Mouse (Mus musculus) ES-CJ7 (cell line): ENCODE measurements around the gene 4931428L18Rik.
"Not testable (repeated sequence)": the region's sequence is repeated elsewhere in the genome, so short reads cannot be mapped to it uniquely, and the experiment has no call there.

Experiments
- DNase-seq: peaks from one replicate; pipeline ENCODE4 v3.0.0; 2011; ENCODE audit warnings: low read depth, low spot score

4931428L18Rik gene

DNA sequence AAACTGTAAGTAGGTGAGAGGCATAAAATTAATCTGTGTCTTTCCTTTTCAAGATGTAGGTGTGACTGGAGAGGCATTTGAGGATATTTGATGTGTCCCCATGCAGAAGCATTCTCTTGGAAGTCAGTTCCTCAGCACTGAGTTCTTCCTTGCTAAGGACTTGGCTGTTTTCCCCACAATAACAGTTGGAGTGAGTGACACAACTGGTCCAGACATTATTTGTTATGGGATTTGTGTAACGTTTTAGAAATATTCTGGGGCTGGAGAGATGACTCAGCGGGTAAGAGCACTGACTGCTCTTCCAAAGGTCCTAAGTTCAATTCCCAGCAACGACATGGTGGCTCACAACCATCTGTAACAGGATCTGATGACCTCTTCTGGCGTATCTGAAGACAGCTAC lies 162.7 kb downstream of the 4931428L18Rik start:
- DNase-seq, result no peak

DNA sequence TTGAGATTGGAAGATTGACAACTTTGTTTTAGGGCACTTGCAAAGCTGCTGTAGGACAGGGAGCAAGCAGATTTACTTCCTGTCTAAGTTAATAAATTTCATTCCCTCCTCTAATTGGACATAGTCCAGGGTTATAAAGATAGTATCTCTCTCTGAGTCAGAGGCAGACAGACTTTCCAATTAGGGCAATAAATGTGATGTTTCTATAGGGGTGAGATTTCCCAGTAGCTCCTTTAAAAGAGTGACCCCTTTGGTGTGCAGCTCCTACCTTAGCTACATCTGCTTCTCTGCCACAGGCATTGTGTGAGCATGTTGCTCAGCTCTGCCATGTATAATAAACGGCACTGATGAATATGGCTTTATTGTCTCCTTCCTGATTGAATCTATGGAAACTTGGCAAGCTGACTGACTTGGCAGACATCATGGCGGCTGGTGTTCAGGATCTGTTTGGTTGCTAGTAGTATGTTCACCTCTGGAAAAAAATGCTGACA lies 163.6 kb downstream of the 4931428L18Rik start:
- DNase-seq, result no peak

DNA sequence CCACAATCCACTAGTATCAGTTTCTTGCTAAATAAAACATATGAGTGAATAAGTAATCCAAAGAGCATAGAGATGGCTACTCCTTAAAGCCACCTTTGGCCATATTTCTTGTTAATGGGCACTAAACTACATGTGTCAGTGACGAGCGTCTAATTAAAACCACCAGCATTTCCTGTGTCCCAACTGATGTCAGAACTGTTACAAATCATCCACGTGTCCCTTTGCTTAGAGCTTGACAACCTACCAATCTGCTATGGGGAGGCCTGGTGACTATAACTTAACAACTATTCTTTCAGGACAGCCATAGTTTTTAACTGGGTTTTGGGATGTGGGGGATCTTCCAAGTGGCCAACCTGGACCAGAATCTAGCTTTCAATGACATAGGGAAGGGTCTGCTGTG lies 164.3 kb downstream of the 4931428L18Rik start:
- DNase-seq, result no peak

DNA sequence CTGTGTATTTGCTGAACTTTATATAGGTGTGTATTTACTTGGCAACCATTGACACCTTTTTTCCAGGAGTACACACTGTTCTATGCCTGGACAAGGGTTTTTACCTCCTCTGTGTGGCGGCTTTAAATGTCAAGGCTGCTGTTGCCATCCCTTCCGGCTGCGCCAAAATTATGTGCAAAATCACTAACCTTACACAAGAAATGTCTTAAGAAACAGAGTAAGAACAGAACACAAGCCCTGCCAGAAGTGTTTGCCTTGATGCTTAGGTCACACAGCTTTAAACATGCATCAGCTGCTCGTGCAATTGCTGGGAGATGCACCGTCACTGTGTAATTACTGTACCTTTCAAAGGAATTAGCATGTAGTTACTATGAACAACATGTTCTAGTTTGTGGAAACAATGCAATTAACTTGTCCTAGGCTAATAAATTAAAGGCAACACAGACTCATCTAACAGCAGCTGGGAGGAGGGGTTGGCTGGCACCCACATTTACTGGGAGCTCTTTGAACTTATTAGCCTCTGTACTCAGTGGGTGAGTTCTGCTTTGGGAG lies 171.0 kb downstream of the 4931428L18Rik start:
- no peak for DNase-seq

DNA sequence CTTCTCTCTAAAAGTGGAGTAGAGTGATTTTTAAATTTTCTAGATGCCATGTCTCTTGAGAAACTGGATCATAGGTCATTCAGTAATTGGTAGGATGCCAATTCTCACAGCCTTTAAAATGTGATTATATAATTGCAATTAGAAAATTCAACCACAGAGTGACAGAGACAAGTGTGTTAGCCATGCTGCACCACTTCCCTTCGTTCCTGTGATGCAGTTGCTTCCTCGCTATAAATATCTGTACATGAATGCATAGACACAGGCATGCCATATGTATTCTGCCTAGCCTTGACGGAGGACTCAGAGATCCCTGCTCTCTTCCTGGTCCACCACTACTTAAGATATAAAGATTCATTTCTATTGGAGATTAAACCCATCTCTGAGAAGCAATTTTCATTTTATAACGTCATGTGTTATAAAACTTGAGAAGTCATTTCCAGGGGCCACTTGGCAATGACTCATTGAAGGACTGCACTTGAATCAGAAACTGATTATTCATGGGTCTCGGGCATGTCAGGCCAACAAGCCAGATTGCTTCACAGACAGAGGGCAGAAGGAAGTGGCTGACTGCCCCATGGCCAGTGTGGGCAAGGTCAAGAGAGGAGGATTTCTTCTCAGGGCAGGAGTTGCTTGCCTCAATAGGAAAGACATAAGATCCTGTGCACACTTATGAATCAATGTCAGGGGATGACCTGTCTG lies 172.4 kb downstream of the 4931428L18Rik start:
- DNase-seq, result no peak

DNA sequence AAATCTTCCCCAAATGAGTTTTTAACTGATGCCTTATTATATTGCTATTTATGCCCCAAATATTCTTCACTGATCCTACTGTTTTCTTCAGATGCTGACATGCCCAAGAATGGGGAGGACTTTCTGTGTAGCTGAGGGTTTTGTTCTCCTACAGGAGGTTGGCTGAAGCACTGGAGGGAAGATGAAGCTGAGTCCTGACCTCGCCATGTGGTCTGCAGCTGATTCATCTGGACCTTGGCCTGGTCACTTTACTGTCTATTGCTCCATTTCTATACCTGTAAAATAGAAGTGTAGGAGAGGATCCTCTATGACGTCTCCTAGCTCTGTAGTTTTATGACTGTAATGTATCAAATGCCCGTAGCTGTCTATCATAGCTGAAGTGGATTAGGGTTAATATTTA lies 179.3 kb downstream of the 4931428L18Rik start:
- no peak for DNase-seq

DNA sequence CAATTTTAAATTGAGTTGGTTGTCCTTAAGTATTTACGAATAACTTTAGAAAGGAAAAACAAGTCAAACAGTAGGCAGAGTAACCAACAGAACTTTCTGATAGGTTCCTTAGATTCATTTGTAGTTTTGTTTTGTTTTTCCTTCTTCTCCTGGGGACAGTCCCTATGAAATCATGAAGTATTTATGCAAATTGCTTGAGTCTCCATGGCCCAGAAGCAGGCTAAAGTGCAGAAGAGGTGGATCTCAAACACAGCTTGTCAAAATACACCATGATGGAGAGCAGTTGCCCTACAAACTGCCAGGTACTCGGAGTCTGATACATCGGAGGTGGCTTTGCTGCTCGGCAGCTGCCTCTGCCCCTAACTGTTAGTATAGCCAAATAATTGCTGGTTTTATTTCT lies 179.7 kb downstream of the 4931428L18Rik start:
- DNase-seq, result no peak

DNA sequence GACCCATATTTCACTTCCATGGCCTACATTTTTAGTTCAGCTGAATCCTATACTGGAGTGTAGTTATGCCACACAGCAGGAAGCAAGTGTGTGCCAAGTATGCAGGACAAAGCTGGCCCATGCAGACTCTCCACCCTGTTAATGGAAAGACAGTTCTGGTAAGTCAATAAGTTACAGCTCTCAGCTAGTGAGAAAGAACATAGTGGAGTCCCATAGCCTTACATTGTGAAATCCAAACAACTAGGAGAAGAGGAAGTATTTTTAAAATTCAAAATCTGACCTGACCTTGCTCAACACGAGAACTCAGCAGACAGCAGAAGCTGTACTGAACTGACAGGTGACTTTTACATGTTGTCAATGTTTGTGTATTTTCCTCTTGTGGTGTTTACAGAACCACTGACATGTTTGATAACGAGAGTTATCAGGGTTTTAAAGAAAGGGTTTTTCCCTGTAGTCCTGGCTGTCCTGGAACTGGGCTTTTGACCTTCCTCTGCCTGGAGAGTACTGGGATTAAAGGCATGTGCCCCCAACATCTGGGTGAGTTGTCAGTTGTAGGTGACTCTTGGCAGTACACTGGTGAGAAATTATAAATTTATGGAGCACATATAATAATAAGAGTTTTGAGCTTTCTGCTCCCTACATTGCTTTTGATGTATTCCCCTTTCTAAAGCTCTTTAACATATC lies 188.5 kb downstream of the 4931428L18Rik start:
- DNase-seq, result no peak

DNA sequence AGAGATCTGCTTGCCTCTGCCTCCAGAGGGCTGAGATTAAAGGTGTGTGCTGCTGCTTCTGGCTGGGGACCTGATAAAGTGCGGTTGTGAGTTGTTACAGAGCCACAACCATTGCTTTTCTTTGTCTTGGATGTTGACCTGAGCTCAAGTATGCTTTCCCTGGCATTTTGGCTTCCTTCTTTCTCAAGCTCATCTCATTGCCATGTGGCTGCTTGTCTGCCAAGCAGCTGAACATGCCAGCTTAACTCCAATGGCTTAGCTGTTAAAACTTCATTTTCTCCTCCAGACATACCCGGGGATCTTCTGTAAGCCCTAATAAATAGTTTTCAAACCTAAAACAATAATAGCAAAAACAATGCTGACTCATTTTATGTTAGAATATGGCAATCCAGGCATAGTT lies 190.1 kb downstream of the 4931428L18Rik start:
- no peak for DNase-seq

DNA sequence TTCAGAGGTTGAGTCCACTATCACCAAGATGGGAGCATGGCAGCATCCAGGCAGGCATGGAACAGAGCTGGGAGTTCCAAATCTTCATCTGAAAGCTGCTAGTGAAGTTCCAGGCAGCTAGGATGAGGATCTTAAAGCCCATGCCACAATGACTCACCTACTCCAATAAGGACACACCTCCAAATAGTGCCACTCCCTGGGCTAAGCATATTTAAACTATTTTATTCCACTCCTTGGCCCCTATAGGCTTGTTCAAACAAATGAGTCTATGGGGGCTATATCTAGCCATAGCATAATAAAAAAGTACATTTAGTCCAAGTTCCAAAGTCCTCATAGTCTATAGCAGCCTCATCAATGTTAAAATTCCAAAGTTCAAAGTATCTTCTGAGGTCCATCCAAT lies 199.3 kb downstream of the 4931428L18Rik start:
- no peak for DNase-seq

DNA sequence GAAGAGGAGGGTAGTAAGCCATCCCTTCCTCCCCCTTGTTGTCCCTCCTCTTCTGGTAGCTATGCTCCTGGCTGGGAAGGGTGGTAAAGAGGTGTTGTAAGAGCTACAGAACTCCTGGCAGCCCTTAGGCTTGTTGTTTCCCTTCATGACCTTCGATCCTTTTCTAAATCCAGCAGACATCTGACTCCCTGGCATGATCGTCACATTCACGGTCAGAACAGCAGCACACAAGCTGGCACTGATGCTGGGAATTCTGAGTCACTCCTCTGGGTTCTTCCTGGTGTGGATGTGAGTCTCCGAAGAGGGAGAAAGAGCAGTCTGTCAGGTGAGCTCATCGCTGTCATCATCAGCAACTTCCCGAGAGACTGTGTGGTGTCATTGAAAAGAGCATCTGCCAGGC lies 203.2 kb downstream of the 4931428L18Rik start:
- DNase-seq, result no peak

DNA sequence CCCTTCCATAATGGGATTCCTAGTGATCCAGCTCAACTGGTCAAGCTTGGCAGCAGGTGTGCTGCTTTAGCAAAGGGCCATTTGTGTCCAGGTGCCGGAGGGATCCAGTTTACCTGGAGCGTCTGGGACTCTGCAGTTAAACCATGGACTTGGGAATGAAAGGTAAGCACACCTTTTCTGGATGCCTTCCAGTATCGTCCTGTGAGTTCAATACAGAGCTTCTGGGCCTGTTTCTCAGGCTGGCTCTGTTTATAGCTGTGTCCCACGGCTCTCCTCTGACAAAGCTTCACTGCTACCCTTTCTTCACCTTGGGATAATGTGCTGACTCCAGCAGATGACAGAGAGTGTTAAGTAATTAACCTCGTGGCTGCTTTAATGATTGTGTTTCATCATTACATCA lies 205.1 kb downstream of the 4931428L18Rik start:
- no peak for DNase-seq

DNA sequence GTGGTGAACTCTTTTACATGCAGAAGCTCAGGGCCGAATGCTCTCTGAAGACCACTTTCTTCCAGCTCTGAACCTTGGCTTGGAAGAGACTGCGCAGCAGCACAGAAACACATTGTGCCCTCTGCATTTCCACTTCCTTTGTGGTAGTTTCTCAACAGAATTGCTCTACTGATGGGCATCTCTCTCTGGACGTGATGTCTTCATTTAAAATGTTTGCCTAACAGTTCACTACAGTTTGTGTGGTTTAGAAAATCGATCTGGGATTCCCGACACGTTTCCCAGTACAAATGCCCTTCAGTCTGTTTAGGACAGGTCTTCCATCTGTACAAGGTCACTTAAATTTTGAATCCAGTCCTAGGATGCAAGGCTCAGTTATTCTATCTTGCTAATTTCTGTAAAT lies 206.4 kb downstream of the 4931428L18Rik start:
- DNase-seq, result no peak

DNA sequence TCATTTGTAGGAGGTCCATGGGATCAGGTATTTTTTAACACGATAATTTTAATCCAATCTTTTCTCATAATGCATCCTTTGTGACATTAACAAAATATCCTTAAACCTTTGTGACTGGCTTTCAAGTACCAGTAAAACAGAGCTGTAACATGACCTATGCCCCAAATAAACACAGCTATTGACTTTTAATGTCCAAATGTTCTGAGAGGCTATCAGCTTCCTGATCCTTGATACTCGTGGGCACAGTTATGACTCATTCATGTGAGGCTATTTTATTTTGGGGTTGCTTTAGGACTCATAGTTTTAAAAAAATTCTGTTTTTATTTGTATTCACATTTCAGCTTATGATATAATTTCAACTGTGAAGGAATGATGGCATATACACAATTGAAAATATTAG lies 207.2 kb downstream of the 4931428L18Rik start:
- no peak for DNase-seq

DNA sequence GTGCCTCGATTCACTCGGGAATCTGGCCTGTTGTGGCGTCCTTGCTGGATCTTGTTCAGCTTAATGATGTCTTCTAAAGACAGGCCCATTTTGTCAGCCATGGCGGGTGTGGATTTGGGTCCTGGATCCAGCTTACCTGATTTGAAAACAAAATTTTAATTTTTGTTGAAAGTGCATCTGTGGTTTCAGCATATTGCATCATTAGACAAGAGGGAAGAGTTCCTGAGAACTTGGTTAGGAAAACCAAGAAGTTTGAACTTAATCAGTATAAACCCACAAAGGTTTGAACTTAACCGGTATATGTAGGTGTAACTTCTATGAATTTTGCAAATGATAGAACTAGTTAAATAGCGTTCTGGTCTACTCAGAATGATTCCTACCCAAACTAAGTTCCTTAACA lies 244.6 kb downstream of the 4931428L18Rik start, which contains the start of gene AC153137.1:
AC153137.1 (minus strand) TSS at position 101 of the 400 bp plus-strand sequence.
- not testable (repeated sequence) for DNase-seq

DNA sequence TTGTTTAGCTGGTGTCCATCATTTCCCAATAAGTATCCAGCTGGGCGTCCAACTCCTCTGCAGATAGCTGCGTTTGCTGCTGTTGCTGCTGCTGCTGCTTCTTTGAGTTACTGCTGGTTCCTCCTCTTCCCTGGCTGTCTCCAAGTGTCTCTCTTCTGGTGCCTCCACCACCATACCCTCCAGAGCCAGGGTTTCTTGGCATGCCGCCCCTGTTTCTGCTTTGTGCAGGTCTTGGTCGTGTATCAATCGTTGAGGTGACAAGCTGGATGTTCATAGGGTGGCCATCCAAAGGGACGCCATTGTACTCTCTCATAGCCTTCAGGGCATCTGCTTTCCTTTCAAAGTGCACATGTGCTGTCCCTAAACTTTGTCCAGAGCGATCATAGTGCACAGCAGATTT lies 245.2 kb downstream of the 4931428L18Rik start:
- DNase-seq, result not testable (repeated sequence)

DNA sequence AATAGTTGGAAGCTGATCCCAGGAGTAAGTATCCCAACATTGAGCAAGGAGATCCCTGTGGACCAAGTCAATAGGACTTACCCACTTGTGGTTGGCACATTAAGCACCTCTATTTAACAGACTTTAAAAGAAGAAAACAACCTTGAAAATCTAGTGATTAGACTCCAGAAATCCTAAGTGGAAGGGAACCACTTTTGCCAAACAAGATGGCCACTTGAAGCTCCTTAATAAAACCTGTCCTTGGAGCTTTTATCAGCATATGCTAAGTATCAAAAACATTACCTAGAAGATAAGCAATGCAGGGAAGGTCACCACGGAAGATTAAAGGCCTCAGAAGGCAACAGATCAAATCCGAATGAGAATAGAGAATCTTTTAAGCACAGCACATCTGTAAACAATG lies 270.7 kb downstream of the 4931428L18Rik start:
- no peak for DNase-seq

DNA sequence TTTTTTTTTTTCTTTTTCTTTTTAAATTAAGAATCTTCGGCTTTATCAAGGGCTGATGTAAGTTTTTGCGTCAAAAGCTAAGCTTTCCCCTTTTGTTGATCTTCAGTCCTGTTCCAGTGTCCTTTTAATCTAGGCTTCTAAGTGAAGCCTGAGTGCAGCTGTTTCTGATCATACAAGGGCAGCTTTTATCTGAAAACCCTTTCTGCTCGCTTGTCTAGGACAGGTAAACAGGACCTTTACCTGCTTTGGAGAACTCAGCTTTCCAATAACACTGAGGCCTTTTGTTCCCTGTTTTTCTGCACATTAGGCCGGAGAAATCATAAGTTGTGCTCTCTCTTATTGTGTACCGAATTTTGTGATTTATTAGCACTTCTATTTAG lies 272.0 kb downstream of the 4931428L18Rik start:
- no peak for DNase-seq

DNA sequence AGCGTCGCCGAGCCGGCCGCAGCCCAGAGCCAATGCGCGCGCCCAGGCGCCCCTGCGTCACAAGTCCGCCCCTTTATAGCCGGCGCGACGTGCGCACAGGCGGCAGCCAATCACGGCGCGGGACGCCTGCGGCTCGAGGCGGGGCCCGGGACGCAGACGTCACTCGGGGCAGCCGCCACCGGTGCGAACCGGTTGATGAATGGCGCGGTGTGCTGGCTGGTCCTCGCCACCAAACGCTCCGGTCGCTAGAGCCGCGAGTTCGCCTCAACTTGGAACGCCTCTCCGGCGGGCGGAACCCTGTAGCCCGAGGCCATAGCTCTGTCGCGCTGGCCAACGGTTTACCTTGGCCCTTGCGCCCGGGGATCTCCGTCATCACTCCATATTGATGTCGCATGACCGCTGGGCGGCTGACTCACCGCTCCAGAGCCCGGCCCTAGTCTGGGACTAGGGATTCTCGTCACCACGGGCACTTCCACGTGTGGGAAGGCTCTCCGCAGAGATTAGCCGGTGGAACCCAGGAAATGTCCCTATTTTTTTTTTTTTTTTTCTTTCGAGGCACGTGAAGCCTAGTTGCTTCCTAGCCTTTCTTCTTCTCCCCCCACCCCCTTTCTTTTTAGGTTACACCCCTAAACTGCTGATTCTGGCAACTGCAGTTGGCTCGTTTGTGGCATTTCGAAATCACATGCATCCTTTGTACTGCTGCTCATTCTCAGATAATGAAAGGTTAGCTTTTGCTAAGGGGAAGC lies 272.6 kb downstream of the 4931428L18Rik start:
- peak; percentile 98 for DNase-seq

DNA sequence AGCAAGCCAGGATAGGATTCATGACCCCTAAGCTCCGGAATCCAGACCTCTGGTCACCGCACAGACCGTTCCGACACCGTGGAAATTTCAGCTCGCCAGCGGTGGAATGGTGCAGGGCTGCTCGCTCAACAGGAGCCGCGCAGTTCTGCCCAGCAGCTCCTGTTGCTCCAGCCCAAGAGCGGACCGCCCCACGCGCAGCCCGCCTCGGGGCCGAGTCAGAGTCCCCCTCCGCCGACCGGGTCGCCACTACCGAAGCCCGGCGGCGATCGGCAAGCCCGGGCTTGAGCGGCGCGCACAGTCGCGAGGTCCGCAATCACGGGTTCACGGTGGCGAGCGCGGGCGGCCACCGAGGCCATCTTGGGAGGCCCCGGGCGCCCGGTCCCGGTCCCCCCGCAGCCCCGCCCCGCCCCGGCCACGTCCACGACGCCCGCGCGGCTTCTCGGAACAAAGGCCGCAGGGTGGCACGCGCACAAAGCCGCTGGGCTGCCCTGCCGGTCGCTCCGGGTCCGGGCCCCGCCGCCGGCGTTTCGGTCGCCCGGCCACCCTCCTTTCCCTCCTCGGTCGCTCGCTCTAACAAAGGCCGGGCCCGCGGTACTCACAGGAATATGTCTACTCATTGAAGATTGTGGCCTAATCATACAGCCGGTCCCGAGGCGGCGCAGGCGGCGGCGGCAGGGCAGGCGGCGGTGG lies 273.4 kb downstream of the 4931428L18Rik start:
- peak; percentile 38 for DNase-seq

DNA sequence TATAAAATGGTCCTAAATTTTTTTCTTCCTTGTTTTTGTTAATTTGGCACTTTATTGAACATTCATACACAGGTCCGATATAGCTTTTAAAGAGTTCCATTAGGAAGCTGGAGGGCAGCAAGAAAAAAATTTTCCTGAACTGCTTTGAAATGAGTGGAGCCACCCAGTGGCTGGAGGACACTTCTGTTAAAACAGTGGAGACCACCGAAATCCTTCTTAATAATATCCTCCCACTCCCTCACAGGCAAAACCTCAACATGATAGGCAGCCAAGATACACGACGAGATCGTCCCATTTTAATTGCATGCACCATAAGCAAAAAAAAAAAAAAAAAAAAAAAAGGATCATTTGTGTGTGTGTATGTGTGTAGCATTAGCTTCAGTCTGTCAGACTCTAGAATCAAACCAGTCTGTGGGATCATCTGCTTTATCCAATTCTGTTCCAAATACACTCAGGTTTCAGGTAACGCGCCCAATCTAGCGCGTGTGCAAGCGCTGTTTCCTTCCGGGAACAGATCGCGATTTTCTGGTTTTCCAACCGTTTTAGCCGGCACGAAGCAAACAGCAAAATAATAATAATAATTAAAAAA lies 274.0 kb downstream of the 4931428L18Rik start:
- DNase-seq, result peak; percentile 81
